Mouse (Mus musculus) ES-E14 (cell line): Measurements from ENCODE around the gene Arhgef2.

Experiments used
- CHD2 ChIP-seq: IDR thresholded peaks from 2 replicates; pipeline ENCODE4 v1.6.1; 2014; ENCODE audit warnings: mild to moderate bottlenecking, low read depth, low read length, inconsistent platforms
- HCFC1 ChIP-seq: IDR thresholded peaks from 2 replicates; pipeline ENCODE4 v1.6.1; 2012; ENCODE audit warnings: low read length, inconsistent platforms, borderline replicate concordance; ENCODE audit not compliant: insufficient read depth
- MAFK ChIP-seq: IDR thresholded peaks from 2 replicates; pipeline ENCODE4 v1.6.1; 2014; ENCODE audit warnings: mild to moderate bottlenecking, low read depth, low read length, inconsistent platforms; ENCODE audit not compliant: insufficient read depth
- ZC3H11A ChIP-seq: IDR thresholded peaks from 2 replicates; pipeline ENCODE4 v1.6.1; 2012; ENCODE audit warnings: low read depth, mild to moderate bottlenecking, inconsistent platforms, low read length, borderline replicate concordance
- ZNF384 ChIP-seq: IDR thresholded peaks from 2 replicates; pipeline ENCODE4 v1.6.1; 2012; ENCODE audit warnings: low read depth, low read length, inconsistent platforms

GRCm38 (mm10) chr3:88607065-88607757 is 1.4 kb downstream of the Arhgef2 start:
- TF ChIP-seq ZC3H11A (no peak), CHD2 (no peak), ZNF384 (no peak), MAFK (no peak), HCFC1 (no peak)
